Mouse (Mus musculus) lung, embryonic 16.5 days (tissue): ENCODE data around the gene Prkcb. TPM values are rescaled to one million over a fixed set of nuclear protein-coding genes. Genes with fewer than 3 reads are reported as not detected.

Experiments
- ATAC-seq: fragments of 200-750 bp; cut with Nextera tagmentation; 2 replicates; pipeline ENCODE4 v1.8.0; 2017; ENCODE audit warnings: low read depth, mild to moderate bottlenecking, moderate library complexity
- H3K27ac ChIP-seq: fragments of 300-500 bp; sonication (generic); 2 replicates; pipeline ENCODE4 v1.5.1; 2014; ENCODE audit warnings: mild to moderate bottlenecking, control low read depth, low read length
- H3K27me3 ChIP-seq: fragments of 300-500 bp; sonication (generic); 2 replicates; pipeline ENCODE4 v1.6.1; 2014; ENCODE audit warnings: low read depth, low read length, mixed read lengths; ENCODE audit not compliant: control insufficient read depth, insufficient read depth
- H3K36me3 ChIP-seq: fragments of 300-500 bp; sonication (generic); 2 replicates; pipeline ENCODE4 v1.6.1; 2014; ENCODE audit warnings: low read length; ENCODE audit not compliant: control insufficient read depth, insufficient read depth
- H3K4me1 ChIP-seq: fragments of 300-500 bp; sonication (generic); replicated peaks from 2 replicates; pipeline ENCODE4 v1.6.1; 2014; ENCODE audit warnings: low read length, mixed read lengths; ENCODE audit not compliant: control insufficient read depth, insufficient read depth
- H3K4me2 ChIP-seq: fragments of 300-500 bp; sonication (generic); 2 replicates; pipeline ENCODE4 v1.6.1; 2014; ENCODE audit warnings: low read depth, low read length, control low read depth
- H3K4me3 ChIP-seq: fragments of 300-500 bp; sonication (generic); 2 replicates; pipeline ENCODE4 v1.5.1; 2014; ENCODE audit warnings: mild to moderate bottlenecking, low read length, control low read depth
- H3K9ac ChIP-seq: fragments of 300-500 bp; sonication (generic); 2 replicates; pipeline ENCODE4 v1.6.1; 2014; ENCODE audit warnings: low read length, control low read depth
- H3K9me3 ChIP-seq: fragments of 300-500 bp; sonication (generic); 2 replicates; pipeline ENCODE4 v1.6.1; 2016; ENCODE audit warnings: low read length; ENCODE audit not compliant: control insufficient read depth
- WGBS: fragments of 180-500 bp; shearing (Covaris S2); extraction: QIAGEN DNeasy Blood & Tissue Kit; methylation state at CpG from one replicate; pipeline ENCODE4 v1.1.7; 2014; 5-methylcytosine and 5-hydroxymethylcytosine counted together
- polyA plus RNA-seq: library from polyadenylated mRNA; unstranded; fragments of >200 nt; fragmentation: Nextera tagmentation; extraction: Ambion mirVana; gene quantifications from 2 replicates; pipeline ENCODE4 v1.2.1, GENCODE M21; 2015

Gene Prkcb
- polyA plus RNA-seq, 1 experiment from 2014 or later, result 4.1 TPM

DNA sequence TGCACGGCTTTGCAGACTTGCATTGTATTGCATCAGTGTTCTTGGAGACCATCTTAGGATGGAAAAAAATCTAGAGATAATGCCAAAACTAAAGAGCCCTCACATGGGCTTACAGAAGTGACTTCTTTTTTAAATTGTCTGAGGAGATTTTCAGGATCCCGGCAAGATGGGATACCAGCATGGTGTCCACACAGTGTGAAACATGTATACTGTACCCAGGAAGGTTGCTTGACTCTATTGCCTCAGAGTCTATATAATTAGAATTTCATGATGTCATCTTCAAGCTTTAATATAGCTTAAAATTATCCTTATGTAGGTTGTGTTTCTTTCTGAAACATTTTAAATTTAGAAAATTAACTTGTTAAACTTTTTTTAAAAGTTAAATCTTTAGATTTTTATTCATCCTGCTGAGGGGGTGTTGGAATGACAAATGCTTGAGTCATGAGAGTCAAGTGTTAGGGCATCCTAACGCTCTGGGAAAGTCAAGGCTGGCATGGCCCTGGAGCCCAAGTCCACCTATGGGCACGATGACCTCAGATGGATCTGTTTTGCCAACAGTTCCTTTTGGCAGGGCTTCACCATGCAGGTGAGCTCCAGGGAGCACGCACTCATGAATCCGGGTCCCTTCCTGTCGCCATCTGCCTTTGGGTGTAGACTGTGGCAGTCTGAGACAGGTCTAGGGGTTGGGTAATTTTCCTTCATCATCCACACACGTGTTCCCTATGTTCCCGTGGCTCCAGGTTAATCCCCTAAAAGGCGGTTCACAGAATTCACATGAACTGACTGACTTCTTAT is 92.0 kb downstream of the Prkcb start:
- ATAC-seq, result no peak
- Histone ChIP-seq H3K27ac (no peak overlapping the region), H3K4me1 (peaks cover 5% of the 10 kb centered on the region), H3K4me2 (no peak overlapping the region), H3K27me3 (no peaks in the 10 kb centered on the region), H3K36me3 (no peaks in the 10 kb centered on the region), H3K4me3 (no peak overlapping the region), H3K9ac (no peak overlapping the region), H3K9me3 (no peaks in the 10 kb centered on the region)
- WGBS, result 76% methylated on average over 10 of the region's 10 CpGs

DNA sequence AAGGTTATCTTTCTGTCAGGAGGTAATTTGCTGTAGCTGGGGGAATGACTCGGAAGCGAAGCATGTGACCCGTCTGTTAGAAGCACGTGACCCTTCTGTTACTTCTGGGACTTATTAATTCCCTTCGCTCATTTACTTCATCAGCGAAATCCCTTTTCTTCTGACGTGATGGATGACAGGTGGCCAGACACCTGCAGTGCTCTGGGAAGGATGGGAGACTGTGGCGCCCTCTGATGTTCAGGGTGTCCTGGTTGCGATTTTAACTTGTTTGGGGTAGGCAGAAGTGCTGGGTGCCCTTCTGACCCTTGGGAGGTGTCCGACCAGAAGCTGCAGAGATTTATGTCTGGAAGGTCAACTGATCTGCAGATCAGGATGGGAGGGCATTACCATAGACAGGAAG is 93.0 kb downstream of the Prkcb start:
- Histone ChIP-seq H3K36me3 (no peaks in the 10 kb centered on the region), H3K27ac (no peak overlapping the region), H3K9me3 (no peaks in the 10 kb centered on the region), H3K9ac (no peak overlapping the region), H3K4me2 (no peak overlapping the region), H3K27me3 (no peaks in the 10 kb centered on the region), H3K4me3 (no peak overlapping the region), H3K4me1 (peaks cover 5% of the 10 kb centered on the region)
- 48% methylated on average over 10 of the region's 10 CpGs for WGBS
- ATAC-seq, result no peak

DNA sequence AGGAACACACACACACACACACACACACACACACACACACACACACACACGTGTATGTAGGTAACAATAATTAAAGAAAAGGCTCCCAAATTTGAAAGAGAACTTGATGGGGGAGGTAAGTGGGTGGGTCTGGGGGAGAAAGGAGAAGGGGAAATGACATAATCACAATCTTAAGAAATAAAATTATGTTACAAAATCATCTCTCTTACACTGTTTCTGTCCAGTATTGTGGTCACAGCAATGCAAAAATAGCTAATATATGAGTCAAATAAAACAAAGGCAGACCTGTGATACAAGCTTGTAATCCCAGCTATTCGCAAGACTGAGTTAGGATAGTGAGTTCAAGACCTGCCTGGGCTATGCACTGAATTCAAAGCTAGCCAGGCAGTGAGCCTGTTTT is 94.7 kb downstream of the Prkcb start:
- Histone ChIP-seq H3K9ac (no peak overlapping the region), H3K4me1 (peaks cover 5% of the 10 kb centered on the region), H3K27me3 (no peaks in the 10 kb centered on the region), H3K4me3 (no peak overlapping the region), H3K27ac (no peak overlapping the region), H3K9me3 (no peaks in the 10 kb centered on the region), H3K4me2 (no peak overlapping the region), H3K36me3 (no peaks in the 10 kb centered on the region)
- no peak for ATAC-seq
- 65% methylated on average over 2 of the region's 2 CpGs for WGBS

DNA sequence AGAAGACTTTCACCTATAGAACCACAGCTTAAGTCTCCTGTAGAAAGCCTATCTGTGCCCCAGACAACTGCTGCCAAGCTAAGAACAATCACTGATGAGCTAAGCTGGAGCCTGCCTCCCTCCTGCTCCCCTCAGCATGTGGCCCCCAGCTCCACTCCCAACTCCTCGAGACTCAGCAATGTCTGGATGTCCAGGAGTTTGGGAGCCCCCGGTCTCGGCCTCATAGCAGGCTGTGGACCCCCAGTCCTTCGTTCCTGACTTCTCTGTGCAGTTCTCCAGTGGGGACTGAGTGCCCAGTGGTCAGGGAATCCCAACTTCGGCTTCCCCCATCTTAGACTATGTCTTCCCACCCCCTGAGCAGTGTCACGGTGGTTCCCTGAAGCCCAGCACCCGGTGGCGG is 96.3 kb downstream of the Prkcb start:
- H3K36me3 ChIP-seq, result no peaks in the 10 kb centered on the region
- H3K4me3 ChIP-seq, result no peak overlapping the region
- H3K9me3 ChIP-seq, result no peaks in the 10 kb centered on the region
- H3K4me1 ChIP-seq, result no peaks in the 10 kb centered on the region
- WGBS, result 82% methylated on average over 8 of the region's 8 CpGs
- no peak overlapping the region for H3K9ac ChIP-seq
- no peak overlapping the region for H3K27ac ChIP-seq
- H3K4me2 ChIP-seq, result no peak overlapping the region
- no peak for ATAC-seq
- no peaks in the 10 kb centered on the region for H3K27me3 ChIP-seq

DNA sequence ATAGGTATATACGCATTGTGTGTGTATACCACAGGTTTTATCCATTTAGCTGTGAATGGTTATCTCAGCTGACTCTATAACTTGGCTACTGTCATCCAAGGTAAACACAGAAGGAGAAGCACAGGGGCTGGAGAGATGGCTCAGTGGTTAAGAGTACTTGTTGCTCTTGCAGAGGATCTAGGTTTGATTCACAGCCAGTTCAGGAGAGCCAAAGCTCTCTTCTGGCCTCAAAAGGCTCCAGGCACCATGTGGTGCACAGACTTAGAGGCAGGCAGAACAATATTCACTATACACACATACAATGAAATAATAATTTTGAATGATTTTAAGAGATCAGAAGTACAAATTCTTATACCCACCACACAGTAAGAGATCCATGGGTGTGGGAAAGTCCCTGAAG is 98.0 kb downstream of the Prkcb start:
- H3K9me3 ChIP-seq, result no peaks in the 10 kb centered on the region
- no peaks in the 10 kb centered on the region for H3K4me1 ChIP-seq
- no peak for ATAC-seq
- H3K4me2 ChIP-seq, result no peak overlapping the region
- no peak overlapping the region for H3K27ac ChIP-seq
- WGBS, result 86% methylated on average over 1 of the region's 1 CpGs
- H3K4me3 ChIP-seq, result no peak overlapping the region
- no peak overlapping the region for H3K9ac ChIP-seq
- no peaks in the 10 kb centered on the region for H3K36me3 ChIP-seq
- no peaks in the 10 kb centered on the region for H3K27me3 ChIP-seq

DNA sequence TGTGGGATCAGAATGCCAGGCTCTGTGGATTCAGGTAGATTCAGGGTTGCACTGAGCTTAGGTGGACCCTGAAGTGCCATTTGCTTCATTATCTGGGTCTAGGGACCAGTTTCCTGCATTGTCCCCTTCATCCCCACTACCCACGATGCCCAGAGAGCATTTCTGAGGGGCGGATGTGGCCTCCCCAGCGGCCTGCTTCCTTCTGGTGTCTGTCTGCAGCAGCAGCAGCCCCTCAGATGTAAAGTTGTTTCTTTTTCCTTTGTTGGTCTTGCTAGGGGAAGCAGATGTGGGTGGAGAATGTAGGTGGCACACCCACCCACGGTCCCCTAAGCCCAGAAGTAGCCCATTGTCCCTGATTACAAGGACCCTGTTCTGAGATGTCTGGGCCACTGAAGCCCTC is 99.3 kb downstream of the Prkcb start:
- Histone ChIP-seq H3K4me1 (no peaks in the 10 kb centered on the region), H3K9ac (no peak overlapping the region), H3K27ac (no peak overlapping the region), H3K4me2 (no peak overlapping the region), H3K4me3 (no peak overlapping the region), H3K27me3 (no peaks in the 10 kb centered on the region), H3K36me3 (no peaks in the 10 kb centered on the region), H3K9me3 (no peaks in the 10 kb centered on the region)
- ATAC-seq, result no peak
- 66% methylated on average over 4 of the region's 4 CpGs for WGBS

DNA sequence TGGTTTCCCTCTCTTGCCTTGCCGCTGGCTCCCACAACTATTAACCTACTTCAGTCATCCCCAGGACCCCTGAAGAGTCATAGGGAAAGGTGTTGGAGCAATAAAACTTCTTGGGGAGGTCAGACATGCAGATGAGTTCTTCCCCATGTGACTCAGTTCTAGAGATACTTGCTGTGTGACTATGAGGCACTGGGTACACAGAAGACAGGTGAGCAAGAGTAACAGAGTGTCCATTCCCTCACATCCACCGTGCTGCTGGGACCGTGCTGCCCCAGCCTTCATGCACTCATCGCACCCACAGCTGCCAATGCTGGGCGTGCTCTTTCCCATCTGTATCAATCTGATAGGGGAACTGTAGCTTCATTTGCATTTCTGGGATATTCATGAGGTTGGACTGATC is 100.3 kb downstream of the Prkcb start:
- ATAC-seq, result no peak
- H3K4me1 ChIP-seq, result no peaks in the 10 kb centered on the region
- no peak overlapping the region for H3K9ac ChIP-seq
- H3K27ac ChIP-seq, result no peak overlapping the region
- no peak overlapping the region for H3K4me2 ChIP-seq
- H3K4me3 ChIP-seq, result no peak overlapping the region
- 71% methylated on average over 5 of the region's 5 CpGs for WGBS
- no peaks in the 10 kb centered on the region for H3K36me3 ChIP-seq
- H3K27me3 ChIP-seq, result no peaks in the 10 kb centered on the region
- H3K9me3 ChIP-seq, result no peaks in the 10 kb centered on the region

DNA sequence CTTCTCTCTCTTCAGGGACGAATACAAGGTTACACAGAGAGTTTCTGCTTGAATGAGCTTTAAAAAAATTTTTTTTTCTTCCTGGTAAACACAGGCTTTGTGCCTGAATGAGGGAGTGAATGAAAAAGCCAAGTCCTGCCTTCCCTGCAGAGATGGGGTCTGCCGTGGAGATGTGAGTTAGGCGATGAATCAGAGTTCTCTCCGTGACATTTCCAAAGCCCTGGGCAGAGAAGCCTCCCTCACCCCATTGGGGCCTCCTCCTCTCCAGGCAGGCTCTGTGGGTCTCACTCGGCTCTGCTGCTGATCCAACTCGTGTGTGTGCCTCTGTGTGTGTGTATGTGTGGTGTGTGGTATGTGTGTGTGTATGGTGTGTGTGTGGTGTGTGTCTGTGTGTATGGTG is 101.1 kb downstream of the Prkcb start:
- no peak for ATAC-seq
- WGBS, result 29% methylated on average over 6 of the region's 6 CpGs
- no peak overlapping the region for H3K9ac ChIP-seq

DNA sequence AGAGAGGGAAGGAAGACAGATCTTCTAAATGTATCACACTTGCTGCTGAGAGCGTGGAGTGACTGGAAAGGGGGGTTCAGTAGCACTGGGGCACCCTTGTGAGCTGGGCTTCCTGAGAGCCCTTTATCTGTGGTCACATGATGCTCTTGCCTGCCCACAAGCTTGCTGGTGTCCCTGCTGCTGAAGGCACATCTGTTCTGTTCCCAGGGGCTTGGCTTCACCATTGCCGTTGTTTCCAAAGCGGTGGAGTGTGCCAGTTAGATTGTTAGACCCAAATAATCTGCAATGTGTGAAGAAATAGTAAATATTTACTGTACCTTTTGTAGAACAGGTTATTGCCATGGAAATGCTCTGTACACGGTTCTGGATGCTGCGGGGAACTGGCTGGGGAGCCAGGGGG is 101.6 kb downstream of the Prkcb start:
- Histone ChIP-seq H3K4me2 (no peak overlapping the region), H3K4me1 (no peaks in the 10 kb centered on the region), H3K9ac (no peak overlapping the region), H3K27ac (no peak overlapping the region), H3K27me3 (no peaks in the 10 kb centered on the region), H3K9me3 (no peaks in the 10 kb centered on the region), H3K36me3 (no peaks in the 10 kb centered on the region), H3K4me3 (no peak overlapping the region)
- WGBS, result 45% methylated on average over 5 of the region's 5 CpGs
- peak; percentile 61; the same call in 1 of the 2 replicates for ATAC-seq

More for the DNA sequence above, 101.1 kb downstream of the Prkcb start:
- Histone ChIP-seq H3K4me1 (no peaks in the 10 kb centered on the region), H3K36me3 (no peaks in the 10 kb centered on the region), H3K9me3 (no peaks in the 10 kb centered on the region), H3K27me3 (no peaks in the 10 kb centered on the region), H3K4me3 (no peak overlapping the region), H3K4me2 (no peak overlapping the region), H3K27ac (no peak overlapping the region)

DNA sequence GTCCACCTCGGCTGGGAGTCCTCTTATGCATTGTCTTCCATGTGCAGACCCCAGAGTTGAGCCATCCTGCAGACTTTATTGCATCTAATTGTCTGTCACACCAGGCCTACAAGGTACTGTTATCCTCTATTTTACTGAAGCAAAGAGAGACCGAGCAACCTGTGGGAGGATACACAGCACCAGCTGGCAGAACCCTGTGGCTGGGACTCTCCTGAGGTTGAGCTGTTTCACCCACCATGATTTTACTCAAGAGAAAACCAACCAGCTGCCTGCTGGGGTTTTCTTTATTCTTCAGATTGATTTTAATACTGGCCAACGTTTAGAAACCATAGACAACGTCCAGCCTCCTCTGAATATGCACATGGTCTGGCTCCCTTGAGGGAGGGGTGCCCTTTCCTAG is 102.1 kb downstream of the Prkcb start:
- no peak overlapping the region for H3K27ac ChIP-seq
- no peak overlapping the region for H3K4me2 ChIP-seq
- no peaks in the 10 kb centered on the region for H3K36me3 ChIP-seq
- H3K9ac ChIP-seq, result no peak overlapping the region
- no peak for ATAC-seq
- H3K27me3 ChIP-seq, result no peaks in the 10 kb centered on the region
- no peak overlapping the region for H3K4me3 ChIP-seq
- no peaks in the 10 kb centered on the region for H3K9me3 ChIP-seq
- no peaks in the 10 kb centered on the region for H3K4me1 ChIP-seq
- 71% methylated on average over 4 of the region's 4 CpGs for WGBS
